Mouse (Mus musculus) left cerebral cortex, adult 9 months (tissue): ENCODE measurements around the gene Gm5431.
"Not testable (repeated sequence)": the region's sequence is repeated elsewhere in the genome, so short reads cannot be mapped to it uniquely, and the experiment has no call there.

Source experiments
- DNase-seq, 2 experiments: peaks; one replicate each; pipeline ENCODE4 v3.0.0; 2022; ENCODE audit warnings: low spot score in 2 of 2

Gm5431 gene

DNA sequence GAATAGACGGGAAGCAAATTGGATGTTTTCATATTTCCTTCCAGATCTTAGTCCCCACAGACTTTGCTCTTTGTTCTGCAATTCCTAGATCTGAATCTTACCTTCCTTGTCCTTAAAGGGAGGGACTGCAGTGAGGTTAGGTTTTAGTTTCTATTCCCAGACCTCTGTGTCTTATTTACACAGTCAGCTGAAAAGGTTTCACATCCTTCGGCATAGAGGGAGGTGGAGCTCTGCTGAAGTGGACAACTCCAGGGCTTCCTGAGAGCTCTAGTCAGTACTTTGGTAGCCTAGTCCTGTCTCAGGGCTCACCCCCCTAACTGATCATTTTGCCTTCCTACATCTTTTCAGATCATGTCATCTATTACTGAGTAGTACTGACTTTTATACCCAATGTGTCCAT lies at the start of gene Gm5431:
Gene Gm5431, minus strand, starts transcription at position 194 of the 400 bp plus-strand sequence.
- no peak for DNase-seq

DNA sequence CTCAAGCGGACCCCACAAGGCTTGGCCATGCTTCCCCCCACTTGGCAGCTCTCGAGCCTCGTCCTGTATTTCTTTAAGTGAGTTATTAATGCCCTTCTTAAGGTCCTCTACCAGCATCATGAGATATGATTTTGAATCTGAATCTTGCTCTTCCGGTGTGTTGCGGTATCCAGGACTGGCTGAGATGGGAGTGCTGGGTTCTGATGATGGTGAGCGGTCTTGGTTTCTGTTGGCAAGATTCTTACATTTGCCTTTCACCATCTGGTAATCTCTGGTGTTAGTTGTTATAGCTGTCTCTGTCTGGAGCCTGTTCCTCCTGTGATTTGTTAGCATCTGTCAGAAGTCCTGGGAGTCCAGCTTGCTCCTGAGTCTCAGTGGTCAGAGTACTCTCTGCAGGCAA lies 44.1 kb upstream of the Gm5431 start, which contains the start of gene Psme2b:
Gene Psme2b, minus strand, starts transcription at position 101 of the 400 bp plus-strand sequence.
- not testable (repeated sequence) for DNase-seq

DNA sequence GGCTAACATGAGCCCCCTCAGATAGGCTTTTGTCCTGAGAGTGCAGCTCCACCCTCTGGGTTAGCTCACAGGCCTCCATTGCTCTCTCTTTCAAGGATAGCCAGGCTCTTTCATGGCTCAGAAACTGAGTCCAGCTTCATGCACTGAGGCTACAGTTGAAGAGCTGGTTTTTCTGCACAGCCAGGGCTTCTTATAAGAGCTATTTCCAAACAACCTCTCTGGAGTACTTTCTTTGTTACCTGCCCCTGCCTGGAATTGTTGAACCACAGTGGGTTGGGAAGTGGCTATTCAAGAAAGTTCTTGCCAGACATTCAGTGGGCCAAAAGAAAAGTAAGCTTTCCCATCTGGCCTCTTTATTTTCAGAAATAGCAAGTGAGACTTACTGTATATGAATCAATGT lies 37.3 kb upstream of the Gm5431 start:
- DNase-seq, result not testable (repeated sequence)

DNA sequence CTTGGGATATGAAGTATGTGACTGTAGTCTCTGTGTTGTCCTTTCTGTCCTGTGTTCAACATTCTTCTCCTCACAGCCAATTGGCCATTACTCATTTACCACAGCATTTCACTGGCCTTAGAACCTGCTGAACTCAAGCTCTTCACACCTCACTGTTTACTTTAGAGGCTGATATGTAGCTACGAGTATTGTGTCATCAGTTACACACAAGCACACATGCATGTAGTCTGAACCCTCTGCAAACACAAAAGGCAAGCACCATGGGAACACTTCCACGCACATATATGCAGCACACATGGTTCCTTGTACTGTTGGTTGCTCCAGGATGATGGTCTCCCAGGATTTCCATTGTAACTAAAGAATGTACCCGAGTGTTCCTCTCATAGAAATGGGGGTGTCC lies 33.3 kb upstream of the Gm5431 start:
- not testable (repeated sequence) for DNase-seq

- not testable (repeated sequence) for DNase-seq
Observed at GRCm38 (mm10) chr11:48933923-48934322, 31.9 kb upstream of the Gm5431 start.

- not testable (repeated sequence) for DNase-seq
Observed at GRCm38 (mm10) chr11:48933422-48933821, 31.4 kb upstream of the Gm5431 start.

- not testable (repeated sequence) for DNase-seq
Observed at GRCm38 (mm10) chr11:48928068-48928467, 26.1 kb upstream of the Gm5431 start.

DNA sequence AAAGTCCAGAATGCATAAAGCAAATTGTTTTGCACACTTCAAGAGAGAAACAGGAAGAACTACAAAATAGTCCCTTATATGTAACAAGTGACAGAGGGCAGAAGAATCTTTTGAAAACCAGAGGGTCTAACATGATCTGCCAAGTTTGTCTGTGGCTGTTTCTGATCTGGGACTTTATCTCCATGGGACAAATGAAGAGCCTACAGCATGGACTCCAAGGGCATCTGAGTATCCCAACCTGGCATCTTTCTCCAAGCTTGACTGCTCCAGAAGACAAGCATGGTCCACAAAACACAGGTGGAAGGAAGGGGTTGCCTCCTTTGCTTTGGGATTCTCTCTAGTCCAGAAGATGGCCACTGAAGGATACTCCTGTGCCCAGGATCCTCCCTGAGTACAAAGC lies 24.4 kb upstream of the Gm5431 start:
- not testable (repeated sequence) for DNase-seq

GRCm38 (mm10) chr11:48923818-48924217 lies 21.8 kb upstream of the Gm5431 start:
- DNase-seq, result not testable (repeated sequence)

- DNase-seq, result no peak
Observed at GRCm38 (mm10) chr11:48918380-48918779, 16.4 kb upstream of the Gm5431 start.

DNA sequence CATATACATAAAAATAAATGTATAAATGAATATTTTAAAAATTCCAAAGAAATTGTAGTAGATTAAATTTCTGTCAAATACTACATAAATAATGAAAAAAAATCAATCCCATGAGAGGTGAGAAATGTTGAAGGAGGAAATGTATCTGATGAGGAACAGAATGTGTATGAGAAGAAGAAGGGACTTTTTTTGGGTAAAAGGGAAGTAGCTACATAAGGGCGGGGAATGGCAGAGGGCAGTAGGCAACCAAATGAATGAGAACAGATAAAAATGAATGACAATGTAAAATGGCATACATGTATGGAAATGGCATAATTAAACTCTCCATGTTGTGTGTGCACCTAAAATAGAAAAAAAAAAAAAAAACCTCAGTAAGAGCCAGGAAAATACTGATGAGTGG lies 11.6 kb upstream of the Gm5431 start:
- DNase-seq, result no peak

DNA sequence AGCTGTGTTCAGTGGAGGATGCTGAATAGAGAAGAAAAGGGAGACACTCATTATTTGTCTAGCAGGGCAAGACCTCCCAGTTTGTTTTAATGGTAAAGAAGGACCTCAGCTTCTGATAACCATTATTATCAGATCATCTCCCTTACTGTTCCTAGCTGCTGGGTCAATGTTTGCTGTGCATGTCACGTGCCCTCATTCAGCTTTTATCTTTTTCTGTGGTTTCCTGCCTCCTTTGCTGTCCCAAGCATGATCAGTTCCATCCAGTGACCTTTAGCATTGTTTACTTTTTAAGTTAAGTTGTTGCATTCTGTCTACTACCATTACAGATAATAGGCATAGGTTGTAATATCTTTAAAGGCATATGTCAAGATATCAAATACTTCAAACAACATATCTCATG lies 6.4 kb upstream of the Gm5431 start:
- DNase-seq, result no peak

GRCm38 (mm10) chr11:48901567-48901930 lies 465 bp downstream of the Gm5431 start:
- not testable (repeated sequence) for DNase-seq

DNA sequence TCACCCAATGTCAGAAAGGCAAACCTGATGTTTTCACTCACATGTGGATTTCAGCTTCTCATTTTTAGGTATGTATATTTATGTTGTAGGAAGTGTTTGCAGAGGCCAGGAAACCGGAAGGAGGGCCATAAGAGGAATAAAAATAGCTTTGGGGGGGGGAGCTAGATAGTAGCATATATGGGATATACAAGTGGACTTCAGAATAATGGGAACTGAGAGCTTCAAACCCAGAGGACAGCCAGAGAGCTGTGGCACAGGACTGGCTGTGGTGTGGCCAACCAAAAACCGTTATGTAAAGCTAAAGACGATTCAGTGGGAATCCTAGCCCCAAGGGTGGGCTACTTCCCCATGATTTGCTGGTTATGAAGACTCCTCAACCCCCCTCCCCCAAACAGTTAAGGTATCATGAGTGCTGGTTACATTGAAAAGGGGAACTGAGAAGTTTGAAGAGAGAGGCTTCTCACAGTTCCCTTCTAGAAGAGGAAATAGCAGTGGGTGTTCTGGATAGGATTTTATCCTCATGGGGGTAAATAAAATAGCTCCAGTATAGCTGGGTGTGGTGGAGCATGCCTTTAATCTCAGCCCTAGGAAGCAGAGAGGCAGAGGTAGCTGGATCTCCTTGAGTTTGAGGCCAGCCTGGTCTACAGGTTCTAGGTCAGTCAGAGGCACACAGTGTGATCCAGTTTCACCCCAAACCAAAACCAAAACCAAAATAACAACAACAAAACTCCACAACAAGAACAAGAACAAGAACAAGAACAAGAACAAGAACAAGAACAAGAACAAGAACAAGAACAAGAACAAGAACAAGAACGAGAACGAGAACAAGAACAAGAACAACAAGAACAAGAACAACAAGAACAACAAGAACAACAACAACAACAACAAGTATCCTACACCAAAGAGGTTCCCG lies 1.1 kb downstream of the Gm5431 start:
- DNase-seq, result not testable (repeated sequence)

DNA sequence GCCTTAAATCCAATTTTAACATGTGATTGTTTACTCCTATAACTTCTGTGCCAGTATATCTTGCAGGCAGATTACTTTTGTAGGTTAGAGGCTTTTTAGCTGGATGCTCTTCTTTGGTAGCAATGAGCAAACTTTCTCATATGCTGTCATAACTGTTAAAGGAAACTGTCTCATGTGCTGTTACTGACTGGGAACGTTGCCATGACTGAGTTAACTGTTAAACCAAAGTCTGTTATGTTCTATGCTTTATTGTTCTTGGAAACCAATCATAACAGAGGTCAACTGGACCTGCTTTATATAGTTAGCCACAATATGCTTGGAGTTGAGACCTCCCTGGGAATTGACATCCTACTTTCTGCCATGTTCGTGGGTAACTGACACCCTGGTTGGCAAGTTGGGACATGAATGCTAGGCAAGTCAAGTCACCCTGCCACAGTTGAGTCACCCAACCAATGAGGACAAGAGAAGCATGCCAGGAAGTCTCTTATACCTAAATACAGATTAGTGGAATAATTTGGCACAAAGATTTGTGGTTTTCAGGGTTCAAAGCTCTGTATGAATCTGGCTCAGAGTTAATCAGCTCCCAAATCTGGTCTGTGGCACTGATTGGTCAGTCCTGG lies 3.1 kb downstream of the Gm5431 start:
- no peak for DNase-seq

GRCm38 (mm10) chr11:48876680-48877079 lies 25.3 kb downstream of the Gm5431 start:
- no peak for DNase-seq

DNA sequence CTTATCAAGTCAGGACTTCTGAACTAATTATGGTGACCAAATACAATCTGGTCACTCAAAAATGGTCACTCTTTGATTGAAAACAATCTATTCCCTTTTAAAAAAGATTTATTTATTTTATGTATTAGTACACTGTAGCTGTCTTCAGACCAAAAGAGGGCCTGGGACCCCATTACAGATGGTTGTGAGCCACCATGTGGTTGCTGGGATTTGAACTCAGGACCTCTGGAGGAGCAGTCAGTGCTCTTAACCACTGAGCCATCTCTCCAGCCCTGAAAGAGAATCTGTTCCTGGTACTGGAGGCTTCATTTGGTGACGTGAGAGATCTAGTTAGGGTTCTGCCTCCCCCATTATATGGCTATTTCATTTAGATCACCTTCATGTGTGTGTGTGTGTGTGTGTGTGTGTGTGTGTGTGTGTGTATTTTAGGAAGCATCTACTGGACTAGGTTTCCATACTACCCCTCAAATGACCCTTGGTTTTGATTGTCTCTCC lies 26.6 kb downstream of the Gm5431 start:
- not testable (repeated sequence) for DNase-seq

DNA sequence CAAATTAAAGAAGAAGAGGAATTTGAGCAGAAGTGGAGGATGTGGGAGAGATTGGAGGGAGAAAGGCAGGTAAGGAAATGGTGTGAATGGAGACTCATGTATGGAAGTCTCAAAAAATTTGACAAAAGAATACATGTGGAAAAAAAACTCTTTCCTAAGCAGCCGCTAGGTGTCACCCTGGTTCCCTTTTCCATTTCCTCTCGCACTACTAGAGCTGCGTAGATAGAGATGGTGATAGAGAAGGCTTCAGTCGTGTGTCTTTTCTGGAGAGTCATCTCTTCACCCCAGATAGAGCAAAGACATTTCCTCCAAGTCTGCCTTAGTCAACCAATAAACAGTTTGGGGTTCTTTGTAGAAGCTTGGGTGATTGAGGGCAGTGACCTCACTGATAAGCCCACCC lies 27.5 kb downstream of the Gm5431 start:
- peak in 1 of 2 experiments; percentile 68 for DNase-seq

- DNase-seq, result no peak
Observed at GRCm38 (mm10) chr11:48873591-48874290, 28.3 kb downstream of the Gm5431 start.

DNA sequence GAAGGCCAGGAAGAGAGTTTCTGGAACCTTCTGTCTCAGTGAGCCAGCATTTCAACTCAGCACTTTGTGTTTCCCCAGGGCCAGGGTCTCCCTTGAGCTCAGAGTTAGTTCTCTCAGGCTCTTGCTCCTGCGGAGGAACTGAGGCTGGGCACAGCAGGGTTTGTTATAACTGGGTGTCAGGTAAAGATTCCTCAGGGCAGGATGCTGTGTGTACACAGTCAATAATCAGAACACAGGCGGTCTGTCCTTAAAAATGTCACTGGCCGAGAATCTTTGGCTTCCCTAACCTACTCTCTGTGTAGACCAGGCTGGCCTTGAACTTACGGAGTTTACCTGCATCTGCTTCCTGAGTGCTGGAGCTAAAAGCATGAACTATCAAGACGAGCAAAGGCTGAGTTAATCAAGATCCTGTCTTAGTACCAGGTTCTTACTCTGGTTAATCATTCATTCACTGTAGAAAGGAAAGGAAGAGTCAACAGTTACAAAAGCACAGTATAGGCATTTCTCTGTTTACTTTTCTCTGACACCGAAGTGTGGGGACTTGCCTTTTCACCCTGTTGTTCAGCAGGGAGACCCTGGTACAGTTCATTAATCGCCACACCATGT lies 29.2 kb downstream of the Gm5431 start:
- DNase-seq, result no peak

DNA sequence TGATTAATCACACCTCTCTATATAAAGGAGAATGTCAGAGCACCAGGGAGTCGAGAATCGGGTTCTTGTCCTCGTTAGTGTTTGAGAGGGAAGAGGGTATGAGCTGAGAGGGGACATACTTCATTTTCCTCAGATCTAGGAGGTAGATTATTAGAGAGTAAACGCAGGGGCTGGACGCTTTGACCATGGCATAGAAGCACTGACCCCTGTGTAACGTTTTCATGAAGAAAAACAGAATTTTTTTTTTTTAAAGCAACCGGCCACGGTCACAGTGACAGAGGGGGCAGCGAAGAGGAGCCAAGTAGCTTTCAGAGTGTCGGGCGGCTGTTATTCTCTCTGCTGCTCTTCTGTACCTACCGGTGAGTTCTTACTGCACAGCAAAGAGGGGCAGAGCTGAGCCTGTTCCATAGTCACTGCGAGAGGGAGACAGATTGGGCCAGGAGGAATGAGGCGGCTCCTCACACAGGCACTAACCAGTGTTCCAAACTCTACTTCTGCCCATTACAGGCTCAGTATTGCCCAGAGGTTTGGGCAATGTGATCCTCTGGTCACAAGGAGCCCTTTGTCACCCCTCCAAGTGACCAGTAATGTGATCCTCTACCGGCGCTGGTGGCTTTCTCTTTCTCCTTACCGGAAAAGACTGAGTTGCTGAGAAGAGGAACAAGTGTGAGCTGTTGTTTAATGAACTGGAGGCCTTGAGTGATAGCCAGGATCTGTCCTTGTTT lies 30.0 kb downstream of the Gm5431 start:
- peak in 1 of 2 experiments; percentile 58 for DNase-seq
